Mouse (Mus musculus) cortical plate, adult 2 months (tissue): ENCODE data around the gene Ubtf.

Experiments used
- CTCF ChIP-seq: fragments of 200-500 bp; IDR thresholded peaks from 2 replicates; pipeline ENCODE4 v1.5.1; 2011; ENCODE audit warnings: mild to moderate bottlenecking, control low read depth, low read length; ENCODE audit not compliant: insufficient read depth; ENCODE audit errors: extremely low read depth
- POLR2A ChIP-seq: fragments of 200-500 bp; IDR thresholded peaks from 2 replicates; pipeline ENCODE4 v1.6.1; 2011; ENCODE audit warnings: mild to moderate bottlenecking, low read length, control low read depth; ENCODE audit not compliant: insufficient read depth; ENCODE audit errors: extremely low read depth

DNA sequence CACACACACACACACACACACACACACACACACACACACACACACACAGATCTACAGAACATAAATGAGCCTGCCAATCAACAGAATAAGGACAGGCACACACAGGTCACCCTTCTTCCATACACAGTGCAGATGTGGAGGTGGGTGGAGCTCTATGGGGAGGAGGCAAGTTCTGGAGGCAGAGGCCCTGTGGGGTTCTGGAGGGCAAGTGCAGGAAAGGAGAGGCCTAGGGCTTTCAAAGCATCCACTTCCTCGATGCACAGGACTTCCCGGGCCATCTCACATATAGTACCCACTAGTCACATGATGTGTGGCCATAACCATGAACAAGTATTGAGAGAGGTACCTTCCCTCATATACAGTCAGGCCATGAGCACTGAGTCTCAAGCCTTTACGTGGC is 36.0 kb upstream of the Ubtf start:
- TF ChIP-seq CTCF (no peak), POLR2A (no peak)
